Mouse (Mus musculus) heart, postnatal 0 days (tissue): ENCODE measurements around the gene Fpr2. TPM values are rescaled to one million over a fixed set of nuclear protein-coding genes. Genes with fewer than 3 reads are reported as not detected.
"Not testable (repeated sequence)": the region's sequence is repeated elsewhere in the genome, so short reads cannot be mapped to it uniquely, and the experiment has no call there.

Source experiments
- ATAC-seq: fragments of 200-750 bp; cut with Nextera tagmentation; 2 replicates; pipeline ENCODE4 v1.8.0; 2017; ENCODE audit warnings: low read depth, moderate number of reproducible peaks, moderate library complexity; ENCODE audit not compliant: insufficient read depth
- DNase-seq: peaks from one replicate; pipeline ENCODE4 v3.0.0-alpha.2; 2016; ENCODE audit warnings: low spot score
- H3K27ac ChIP-seq: fragments of 300-500 bp; sonication (generic); 2 replicates; pipeline ENCODE4 v1.5.1; 2014; ENCODE audit warnings: low read depth, mild to moderate bottlenecking
- H3K27me3 ChIP-seq: fragments of 300-500 bp; sonication (generic); 2 replicates; pipeline ENCODE4 v1.6.1; 2014; ENCODE audit warnings: low read length, mixed read lengths; ENCODE audit not compliant: control insufficient read depth, insufficient read depth
- H3K36me3 ChIP-seq: fragments of 300-500 bp; sonication (generic); replicated peaks from 2 replicates; pipeline ENCODE4 v1.6.1; 2014; ENCODE audit warnings: low read length, mixed read lengths; ENCODE audit not compliant: control insufficient read depth, insufficient read depth
- H3K4me1 ChIP-seq: fragments of 300-500 bp; sonication (generic); 2 replicates; pipeline ENCODE4 v1.6.1; 2014; ENCODE audit warnings: antibody characterized with exemption; ENCODE audit not compliant: control insufficient read depth, insufficient read depth
- H3K4me2 ChIP-seq: fragments of 300-500 bp; sonication (generic); 2 replicates; pipeline ENCODE4 v1.6.1; 2014; ENCODE audit warnings: low read depth, mild to moderate bottlenecking, low read length, moderate library complexity
- H3K4me3 ChIP-seq: fragments of 300-500 bp; sonication (generic); 2 replicates; pipeline ENCODE4 v1.5.1; 2014; ENCODE audit warnings: low read depth, low read length
- H3K9ac ChIP-seq: fragments of 300-500 bp; sonication (generic); replicated peaks from 2 replicates; pipeline ENCODE4 v1.6.1; 2014; ENCODE audit warnings: low read depth, low read length, mixed read lengths
- H3K9me3 ChIP-seq: fragments of 300-500 bp; sonication (generic); replicated peaks from 2 replicates; pipeline ENCODE4 v1.6.1; 2016; ENCODE audit warnings: low read length; ENCODE audit not compliant: control insufficient read depth
- CTCF ChIP-seq: IDR thresholded peaks from 2 replicates; pipeline ENCODE4 v1.5.1; 2016; ENCODE audit warnings: antibody characterized with exemption, control low read depth, low read depth
- EP300 ChIP-seq: IDR thresholded peaks from 2 replicates; pipeline ENCODE4 v1.6.1; 2016; ENCODE audit warnings: antibody characterized with exemption, low read depth
- WGBS: fragments of 180-500 bp; shearing (Covaris S2); extraction: QIAGEN DNeasy Blood & Tissue Kit; methylation state at CpG from one replicate; pipeline ENCODE4 v1.1.7; 2014; 5-methylcytosine and 5-hydroxymethylcytosine counted together
- polyA plus RNA-seq: library from polyadenylated mRNA; unstranded; fragments of >200 nt; fragmentation: Nextera tagmentation; extraction: Ambion mirVana; gene quantifications from 2 replicates; pipeline ENCODE4 v1.2.1, GENCODE M21; 2015
- total RNA-seq: library from RNA; depleted of rRNA; stranded (reverse); fragments of >200 nt; gene quantifications from 2 replicates; pipeline ENCODE4 v1.2.3, GENCODE M21; 2014; ENCODE audit warnings: low replicate concordance; rRNA removed

Gene Fpr2
- total RNA-seq (1.3 TPM in 1 of 2 replicates, not detected in the other), polyA plus RNA-seq (0.19 and 0.33 TPM in 2 replicates)

DNA sequence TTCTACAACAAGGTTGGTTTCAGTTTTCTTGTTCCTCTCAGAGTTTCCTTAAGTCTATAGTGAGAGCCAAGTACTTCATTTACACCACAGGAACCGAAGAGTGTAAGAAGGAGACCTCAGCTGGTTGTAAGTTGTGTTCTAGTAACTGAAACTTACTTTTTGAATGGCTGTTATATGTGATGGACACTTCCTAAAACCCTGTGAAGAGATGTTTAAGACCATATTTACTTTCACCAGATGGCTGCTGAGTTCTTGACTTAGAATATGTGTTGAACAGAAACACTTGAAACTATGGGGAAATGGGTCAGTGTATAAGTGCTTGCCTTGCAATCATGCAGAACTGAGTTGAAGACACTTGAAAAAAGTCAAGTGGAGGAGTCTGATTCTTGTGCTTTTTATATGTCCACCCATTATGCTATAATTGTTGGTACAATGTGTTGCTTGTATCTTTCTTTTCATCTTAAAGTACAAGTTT, at the start of gene Fpr2, which contains the start of gene Fpr3:
Fpr2 (plus strand) TSS at position 51 of the 475 bp plus-strand sequence.
Fpr3 (plus strand) TSS at position 79 of the 475 bp plus-strand sequence.
- Histone ChIP-seq H3K36me3 (no peaks in the 10 kb centered on the region), H3K27me3 (no peaks in the 10 kb centered on the region), H3K4me1 (no peaks in the 10 kb centered on the region), H3K9ac (no peak within 1 kb of the TSS), H3K27ac (no peak within 1 kb of the TSS), H3K9me3 (no peaks in the 10 kb centered on the region), H3K4me3 (no peak within 1 kb of the TSS), H3K4me2 (no peak within 1 kb of the TSS)
- no peak for ATAC-seq
- no peak for DNase-seq
- 35% methylated on average over 1 of the region's 1 CpGs for WGBS
- no peak for TF ChIP-seq CTCF
- no peak for TF ChIP-seq EP300

- Histone ChIP-seq H3K27me3 (no peaks in the 10 kb centered on the region), H3K4me3 (peak overlapping the region; percentile 55), H3K36me3 (peaks cover 5% of the 10 kb centered on the region), H3K9ac (peak overlapping the region; percentile 65), H3K4me1 (peaks cover 10% of the 10 kb centered on the region; the same call in 1 of the 2 replicates), H3K9me3 (no peaks in the 10 kb centered on the region), H3K27ac (peak overlapping the region; percentile 80), H3K4me2 (peak overlapping the region; percentile 61)
- under 1% methylated on average over 42 of the region's 43 CpGs for WGBS
- DNase-seq (peak; percentile 97), ATAC-seq (peak; percentile 98)
- TF ChIP-seq CTCF (peak; percentile 78), EP300 (peak; percentile 64; the same call in 1 of the 2 replicates)
These were observed 49.5 kb upstream of the Fpr2 start for GRCm38 (mm10) chr17:17837919-17838701.

GRCm38 (mm10) chr17:17839276-17839675, 48.3 kb upstream of the Fpr2 start:
- H3K27me3 ChIP-seq = no peaks in the 10 kb centered on the region
- no peak overlapping the region for H3K4me3 ChIP-seq
- no peak overlapping the region for H3K9ac ChIP-seq
- TF ChIP-seq EP300 (no peak), CTCF (no peak)
- 94% methylated on average over 2 of the region's 2 CpGs for whole genome bisulfite sequencing
- H3K9me3 ChIP-seq = no peaks in the 10 kb centered on the region
- H3K36me3 ChIP-seq = peaks cover 5% of the 10 kb centered on the region
- DNase-seq (no peak), ATAC-seq (no peak)
- 0 out of 2 replicates have a peak, but pooled peaks cover 10% of the 10 kb centered on the region for H3K4me1 ChIP-seq
- H3K4me2 ChIP-seq = peak overlapping the region; percentile 61
- no peak overlapping the region for H3K27ac ChIP-seq

DNA sequence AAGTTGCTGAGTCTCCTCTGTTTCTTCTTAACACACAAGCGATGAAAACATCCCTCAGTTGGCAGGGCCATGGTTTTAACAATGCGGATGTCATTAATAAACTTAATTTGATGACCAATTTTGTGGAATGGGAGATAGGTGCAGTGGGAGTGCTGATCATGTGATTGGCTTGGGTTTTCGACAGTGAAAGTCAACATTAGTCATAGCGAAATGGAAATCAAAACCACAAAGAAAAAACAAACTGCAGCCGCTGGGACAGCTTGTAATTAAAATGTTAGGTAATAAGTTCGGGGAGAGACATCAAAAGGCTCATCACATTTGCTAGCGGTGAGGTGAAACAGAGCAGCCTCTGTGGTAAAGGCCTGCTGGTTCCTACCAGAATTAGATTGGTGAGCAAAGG, 46.8 kb upstream of the Fpr2 start:
- H3K27ac ChIP-seq = no peak overlapping the region

DNA sequence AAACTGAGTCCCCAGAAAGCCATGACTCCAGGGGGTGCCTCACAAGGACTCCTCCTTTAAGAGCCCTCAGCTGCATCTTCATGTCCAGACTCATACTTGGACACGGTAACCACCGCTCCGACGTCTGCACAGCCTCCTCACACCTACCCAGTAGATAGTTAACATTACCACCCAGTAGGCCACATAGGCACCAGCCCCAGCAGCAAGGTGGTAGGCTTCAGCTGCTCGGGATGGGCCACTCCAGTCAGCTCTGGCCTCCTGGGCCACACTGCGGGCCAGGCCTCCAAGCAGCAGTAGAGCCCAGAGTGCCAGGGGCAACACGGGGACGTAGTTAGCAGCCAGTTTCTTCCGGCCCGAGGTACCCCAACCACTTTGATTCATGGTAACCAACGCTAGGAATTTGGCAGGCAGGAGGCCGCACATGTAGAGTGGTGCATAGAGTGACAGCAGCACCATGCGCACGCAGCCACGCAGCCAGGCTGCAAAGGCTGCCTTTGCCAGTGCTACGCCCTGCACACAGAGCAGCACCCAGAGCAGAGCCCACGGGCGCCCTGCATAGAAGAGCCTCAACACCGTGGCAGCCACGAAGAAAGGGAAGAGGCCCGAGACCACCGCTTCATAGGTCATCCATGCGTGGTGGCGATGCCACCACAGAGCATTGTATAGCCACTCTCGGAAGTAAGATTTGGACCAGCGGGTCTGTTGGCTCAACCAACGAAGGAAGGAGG, 43.9 kb upstream of the Fpr2 start:
- Histone ChIP-seq H3K9me3 (no peaks in the 10 kb centered on the region), H3K4me1 (0 out of 2 replicates have a peak, but pooled peaks cover 4% of the 10 kb centered on the region), H3K27me3 (no peaks in the 10 kb centered on the region), H3K4me2 (no peak overlapping the region), H3K27ac (no peak overlapping the region), H3K36me3 (peaks cover 5% of the 10 kb centered on the region), H3K9ac (no peak overlapping the region), H3K4me3 (no peak overlapping the region)
- ATAC-seq (peak; percentile 21; the same call in 1 of the 2 replicates), DNase-seq (no peak)
- WGBS = 65% methylated on average over 27 of the region's 27 CpGs
- TF ChIP-seq EP300 = no peak
- no peak for TF ChIP-seq CTCF

More for the DNA sequence above, 46.8 kb upstream of the Fpr2 start:
- TF ChIP-seq EP300 (no peak), CTCF (no peak)
- H3K4me2 ChIP-seq = no peak overlapping the region
- ATAC-seq (no peak), DNase-seq (no peak)
- H3K9me3 ChIP-seq = no peaks in the 10 kb centered on the region
- H3K4me1 ChIP-seq = 0 out of 2 replicates have a peak, but pooled peaks cover 6% of the 10 kb centered on the region
- no peak overlapping the region for H3K4me3 ChIP-seq
- H3K9ac ChIP-seq = no peak overlapping the region
- H3K36me3 ChIP-seq = peaks cover 5% of the 10 kb centered on the region
- 91% methylated on average over 7 of the region's 7 CpGs for WGBS
- H3K27me3 ChIP-seq = no peaks in the 10 kb centered on the region

DNA sequence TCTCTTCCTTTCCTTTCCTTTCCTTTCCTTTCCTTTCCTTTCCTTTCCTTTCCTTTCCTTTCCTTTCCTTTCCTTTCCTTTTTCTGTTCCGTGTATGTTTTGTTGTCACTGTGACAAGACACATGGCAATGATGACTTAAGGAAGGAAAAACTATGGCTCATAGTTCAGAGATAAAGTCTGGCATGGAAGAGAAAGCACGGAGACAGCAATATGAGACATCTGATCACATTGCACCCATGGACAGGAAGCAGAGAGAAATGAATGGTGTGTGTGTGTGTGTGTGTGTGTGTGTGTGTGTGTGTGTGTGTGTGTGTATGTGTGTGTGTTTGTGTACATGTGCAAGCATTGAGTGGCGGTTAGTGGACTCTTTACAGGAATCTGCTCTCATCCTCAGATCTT, 43.0 kb upstream of the Fpr2 start:
- ATAC-seq, H3K9me3 ChIP-seq, H3K36me3 ChIP-seq, H3K4me1 ChIP-seq, H3K27ac ChIP-seq, H3K9ac ChIP-seq, H3K4me3 ChIP-seq, DNase-seq, H3K4me2 ChIP-seq, H3K27me3 ChIP-seq: not testable (repeated sequence)
- WGBS = 63% methylated on average over 3 of the region's 3 CpGs
